Mouse (Mus musculus) hindbrain, embryonic 13.5 days (tissue): ENCODE results near the gene Nr1d1. TPM values are rescaled to one million over a fixed set of nuclear protein-coding genes. Genes with fewer than 3 reads are reported as not detected.
A peak's percentile ranks its signal among the peaks of the same experiment; 100 is the strongest.

ENCODE experiments used
- ATAC-seq: fragments of 200-750 bp; cut with Nextera tagmentation; 2 replicates; pipeline ENCODE4 v1.8.0; 2017; ENCODE audit warnings: moderate TSS enrichment; ENCODE audit not compliant: low FRiP score
- H3K27ac ChIP-seq: fragments of 300-500 bp; sonication (generic); 2 replicates; pipeline ENCODE4 v1.5.1; 2015; ENCODE audit warnings: inconsistent platforms, mild to moderate bottlenecking, moderate library complexity
- H3K27me3 ChIP-seq: fragments of 300-500 bp; sonication (generic); 2 replicates; pipeline ENCODE4 v1.6.1; 2015; ENCODE audit warnings: mild to moderate bottlenecking, inconsistent platforms
- H3K36me3 ChIP-seq: fragments of 300-500 bp; sonication (generic); 2 replicates; pipeline ENCODE4 v1.6.1; 2015; ENCODE audit warnings: mild to moderate bottlenecking, inconsistent platforms
- H3K4me1 ChIP-seq: fragments of 300-500 bp; sonication (generic); replicated peaks from 2 replicates; pipeline ENCODE4 v1.6.1; 2015; ENCODE audit warnings: inconsistent platforms
- H3K4me2 ChIP-seq: fragments of 300-500 bp; sonication (generic); 2 replicates; pipeline ENCODE4 v1.6.1; 2015; ENCODE audit warnings: inconsistent platforms, mild to moderate bottlenecking, moderate library complexity
- H3K4me3 ChIP-seq: fragments of 300-500 bp; sonication (generic); 2 replicates; pipeline ENCODE4 v1.5.1; 2015; ENCODE audit warnings: mild to moderate bottlenecking, inconsistent platforms
- H3K9ac ChIP-seq: fragments of 300-500 bp; sonication (generic); 2 replicates; pipeline ENCODE4 v1.6.1; 2015; ENCODE audit warnings: mild to moderate bottlenecking, inconsistent platforms
- H3K9me3 ChIP-seq: fragments of 300-500 bp; sonication (generic); 2 replicates; pipeline ENCODE4 v1.6.1; 2016; ENCODE audit warnings: inconsistent platforms
- WGBS: fragments of 180-500 bp; shearing (Covaris S2); methylation state at CpG from one replicate; pipeline ENCODE4 v1.1.7; 2015; 5-methylcytosine and 5-hydroxymethylcytosine counted together
- polyA plus RNA-seq: library from polyadenylated mRNA; unstranded; fragments of >200 nt; fragmentation: Nextera tagmentation; extraction: Ambion mirVana; gene quantifications from 2 replicates; pipeline ENCODE4 v1.2.1, GENCODE M21; 2015

Nr1d1 gene
- polyA plus RNA-seq, 1 experiment from 2014 or later = 1.9 TPM

DNA sequence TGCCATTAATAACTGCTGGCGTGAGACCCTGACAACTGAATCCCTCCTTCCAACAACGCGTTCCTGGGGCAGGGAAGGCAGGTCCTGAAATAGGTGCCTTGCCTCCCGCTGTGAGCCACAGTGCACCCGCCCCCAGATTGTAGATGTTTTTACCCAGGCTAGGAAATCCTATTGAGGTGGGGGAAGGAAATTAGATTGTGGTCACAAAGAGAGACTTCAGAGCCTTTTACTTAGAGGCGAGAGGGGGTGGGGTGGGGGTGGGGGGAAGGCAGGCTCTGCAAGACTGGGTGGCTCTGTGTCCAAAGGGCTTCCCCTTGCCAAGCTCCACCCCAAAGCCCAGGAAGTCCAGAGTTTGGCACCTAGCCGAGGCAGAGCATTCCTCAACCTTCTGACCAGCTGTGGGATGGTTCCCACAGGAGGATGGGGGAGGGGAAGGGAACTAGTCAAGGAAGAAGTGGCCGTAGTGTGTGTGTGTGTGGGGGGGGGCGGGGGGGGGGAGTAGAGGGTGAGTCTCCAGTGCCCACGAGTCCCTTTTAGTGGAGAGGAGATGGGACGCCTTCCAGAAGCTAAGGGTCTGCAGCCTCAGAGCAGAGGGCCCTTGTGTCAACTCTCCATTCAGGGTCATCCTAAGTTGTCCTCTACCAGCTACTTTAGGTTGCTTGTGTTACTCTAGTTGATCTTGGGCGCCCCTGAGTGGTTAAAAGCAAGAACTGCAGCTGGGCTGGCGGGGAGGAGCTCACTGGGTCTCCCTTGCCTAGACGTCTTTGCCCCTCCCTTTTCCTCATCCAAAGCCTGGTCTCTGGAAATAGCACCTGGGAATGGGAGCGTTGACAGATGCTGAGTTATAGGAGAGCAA lies 11.5 kb upstream of the Nr1d1 start:
- peak overlapping the region; percentile 34 for H3K4me2 ChIP-seq
- no peaks in the 10 kb centered on the region for H3K27me3 ChIP-seq
- WGBS = 3% methylated on average over 15 of the region's 15 CpGs
- H3K36me3 ChIP-seq = no peaks in the 10 kb centered on the region
- ATAC-seq = peak; percentile 66
- H3K27ac ChIP-seq = peak overlapping the region; percentile 83
- peak overlapping the region; percentile 60 for H3K9ac ChIP-seq
- H3K9me3 ChIP-seq = no peaks in the 10 kb centered on the region
- H3K4me1 ChIP-seq = peaks cover 69% of the 10 kb centered on the region
- peak overlapping the region; percentile 8; the same call in 1 of the 2 replicates for H3K4me3 ChIP-seq

DNA sequence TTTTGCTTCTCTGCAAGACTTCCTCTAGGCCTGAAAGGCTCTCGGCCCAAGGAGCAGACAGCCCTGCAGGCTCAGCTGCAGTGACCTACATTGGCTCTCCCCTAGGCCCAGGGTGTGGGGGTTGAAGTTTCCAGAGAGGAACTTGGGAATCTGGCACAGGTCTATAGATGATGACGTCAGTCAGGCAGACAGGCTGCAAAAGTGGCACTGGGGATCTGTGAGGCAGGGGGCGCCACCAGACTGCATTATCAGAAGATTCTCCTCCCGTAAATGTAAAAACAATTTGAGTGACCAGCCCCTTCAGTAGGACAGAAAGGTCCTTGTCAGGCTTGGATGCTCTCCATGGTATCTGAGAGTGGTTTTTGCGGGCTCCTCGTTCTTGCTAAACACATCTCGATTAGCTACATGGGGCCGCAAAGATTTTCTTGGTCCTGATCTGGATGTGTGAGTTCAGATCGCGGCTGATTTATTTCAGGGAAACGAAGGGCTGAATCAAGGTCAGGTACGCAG lies 10.7 kb upstream of the Nr1d1 start:
- H3K36me3 ChIP-seq = no peaks in the 10 kb centered on the region
- peak overlapping the region; percentile 34 for H3K4me2 ChIP-seq
- peak overlapping the region; percentile 83 for H3K27ac ChIP-seq
- H3K9me3 ChIP-seq = no peaks in the 10 kb centered on the region
- H3K4me1 ChIP-seq = peaks cover 70% of the 10 kb centered on the region
- H3K9ac ChIP-seq = peak overlapping the region; percentile 60
- peak overlapping the region; percentile 8; the same call in 1 of the 2 replicates for H3K4me3 ChIP-seq
- H3K27me3 ChIP-seq = no peaks in the 10 kb centered on the region
- ATAC-seq = no peak
- 13% methylated on average over 12 of the region's 12 CpGs for WGBS

DNA sequence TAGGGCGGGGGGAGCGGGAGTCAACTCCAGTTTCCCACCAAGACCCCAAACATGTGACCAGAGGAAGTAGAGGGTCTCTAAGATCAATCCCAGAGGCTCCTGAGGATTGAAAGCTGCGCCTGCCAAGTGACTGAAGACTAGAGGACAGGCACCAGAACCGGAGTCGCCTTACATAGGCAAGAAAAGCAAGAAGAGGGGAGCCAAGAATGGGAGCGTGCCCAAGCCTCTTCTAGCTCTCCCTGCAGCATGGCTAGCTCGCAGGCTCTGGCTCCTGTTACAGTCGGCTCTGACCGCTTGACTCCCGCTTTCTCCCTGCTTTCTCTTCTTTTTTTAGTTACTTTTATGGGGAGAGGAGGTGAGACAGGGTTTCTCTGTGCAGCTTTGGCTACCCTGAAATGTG lies 10.1 kb upstream of the Nr1d1 start:
- 75% methylated on average over 10 of the region's 10 CpGs for WGBS
- Histone ChIP-seq H3K9me3 (no peaks in the 10 kb centered on the region), H3K4me2 (no peak overlapping the region), H3K4me3 (no peak overlapping the region), H3K27me3 (no peaks in the 10 kb centered on the region), H3K36me3 (no peaks in the 10 kb centered on the region), H3K4me1 (peaks cover 70% of the 10 kb centered on the region), H3K9ac (no peak overlapping the region), H3K27ac (peak overlapping the region; percentile 83)
- no peak for ATAC-seq

DNA sequence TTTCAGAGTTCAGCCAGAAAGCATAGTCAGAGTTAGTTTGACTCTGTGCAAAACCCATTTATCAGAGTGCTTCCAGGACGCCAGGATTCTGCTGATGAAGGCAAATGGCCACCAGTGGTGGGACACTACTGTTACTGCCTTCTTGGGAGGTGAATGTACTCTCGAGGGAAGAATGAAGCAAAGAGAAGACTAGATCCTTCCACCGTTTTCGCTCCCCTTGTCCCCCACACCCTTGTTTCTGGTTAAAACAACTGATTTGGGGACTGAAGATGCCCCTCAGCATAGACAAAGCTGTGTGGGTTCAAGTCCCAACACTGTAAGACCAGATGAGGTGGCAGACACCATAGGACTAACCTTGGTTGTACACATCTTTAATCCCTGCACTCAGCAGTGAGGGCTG lies 9.0 kb upstream of the Nr1d1 start:
- 74% methylated on average over 4 of the region's 4 CpGs for WGBS
- no peak overlapping the region; the same call in 1 of the 2 replicates for H3K27ac ChIP-seq
- no peak overlapping the region for H3K4me3 ChIP-seq
- H3K9me3 ChIP-seq = no peaks in the 10 kb centered on the region
- H3K4me1 ChIP-seq = peaks cover 62% of the 10 kb centered on the region
- H3K4me2 ChIP-seq = no peak overlapping the region
- H3K27me3 ChIP-seq = no peaks in the 10 kb centered on the region
- no peak for ATAC-seq
- no peaks in the 10 kb centered on the region for H3K36me3 ChIP-seq
- H3K9ac ChIP-seq = no peak overlapping the region

DNA sequence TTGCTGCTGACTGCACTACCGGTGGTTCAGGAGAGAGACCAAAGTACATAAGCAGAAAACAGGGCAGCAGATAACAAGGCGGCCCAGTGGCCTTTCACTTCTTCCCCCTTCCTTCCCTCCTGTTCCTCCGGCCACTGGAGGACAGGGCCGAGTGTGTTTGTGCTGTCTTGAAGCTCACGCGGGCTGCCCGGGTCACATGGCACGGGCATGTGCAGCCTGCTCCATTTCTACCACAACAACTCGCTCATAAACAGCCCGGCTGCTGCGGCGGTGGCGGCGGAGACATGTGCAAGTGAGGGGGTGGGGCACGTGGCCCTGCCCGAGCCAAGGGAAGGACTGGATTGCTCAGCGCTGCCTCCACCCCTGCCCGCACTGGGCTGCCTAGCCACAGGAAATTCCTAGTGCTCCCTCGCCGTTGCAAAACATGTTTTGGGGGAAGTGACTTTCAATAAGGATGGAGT lies 8.1 kb upstream of the Nr1d1 start:
- peak overlapping the region; percentile 48 for H3K4me2 ChIP-seq
- H3K4me3 ChIP-seq = peak overlapping the region; percentile 8
- ATAC-seq = peak; percentile 22; the same call in 1 of the 2 replicates
- H3K9me3 ChIP-seq = no peaks in the 10 kb centered on the region
- H3K27ac ChIP-seq = peak overlapping the region; percentile 83
- 2% methylated on average over 20 of the region's 20 CpGs for WGBS
- H3K27me3 ChIP-seq = no peaks in the 10 kb centered on the region
- no peaks in the 10 kb centered on the region for H3K36me3 ChIP-seq
- peak overlapping the region; percentile 51 for H3K9ac ChIP-seq
- peaks cover 56% of the 10 kb centered on the region for H3K4me1 ChIP-seq

DNA sequence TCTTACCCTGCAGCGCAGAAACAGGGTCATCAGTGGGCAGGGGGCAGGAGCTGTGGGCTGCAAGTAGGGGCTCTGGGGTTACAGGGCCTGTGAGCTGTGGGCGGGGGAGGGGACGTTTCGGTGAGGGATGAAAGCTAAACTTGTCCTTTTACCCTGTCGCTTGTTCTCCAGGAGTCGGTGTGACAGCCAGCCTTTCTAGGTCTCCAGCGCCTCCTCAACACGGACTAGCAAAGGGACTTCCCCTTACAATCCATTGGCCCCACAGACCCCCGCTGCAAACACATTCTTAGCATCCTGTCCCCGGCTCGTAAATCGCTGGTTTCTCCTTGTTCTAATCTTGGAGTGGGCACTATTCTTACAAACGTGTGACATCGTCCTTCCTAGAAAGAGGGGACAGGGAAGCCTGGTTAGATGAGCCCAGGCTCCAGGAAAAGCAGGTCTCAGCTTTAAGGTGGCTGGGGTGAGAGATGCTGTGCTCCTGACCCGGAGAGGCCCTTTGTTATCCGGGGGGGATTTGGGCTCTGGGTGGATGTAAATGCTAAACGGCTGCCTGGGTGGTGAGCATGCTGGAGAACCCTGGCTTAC lies 7.6 kb upstream of the Nr1d1 start:
- no peak for ATAC-seq
- 1% methylated on average over 17 of the region's 17 CpGs for WGBS
- Histone ChIP-seq H3K4me2 (peak overlapping the region; percentile 48), H3K9me3 (no peaks in the 10 kb centered on the region), H3K9ac (peak overlapping the region; percentile 51), H3K4me3 (peak overlapping the region; percentile 8; the same call in 1 of the 2 replicates), H3K27ac (peak overlapping the region; percentile 83), H3K36me3 (no peaks in the 10 kb centered on the region), H3K4me1 (peaks cover 55% of the 10 kb centered on the region), H3K27me3 (no peaks in the 10 kb centered on the region)

DNA sequence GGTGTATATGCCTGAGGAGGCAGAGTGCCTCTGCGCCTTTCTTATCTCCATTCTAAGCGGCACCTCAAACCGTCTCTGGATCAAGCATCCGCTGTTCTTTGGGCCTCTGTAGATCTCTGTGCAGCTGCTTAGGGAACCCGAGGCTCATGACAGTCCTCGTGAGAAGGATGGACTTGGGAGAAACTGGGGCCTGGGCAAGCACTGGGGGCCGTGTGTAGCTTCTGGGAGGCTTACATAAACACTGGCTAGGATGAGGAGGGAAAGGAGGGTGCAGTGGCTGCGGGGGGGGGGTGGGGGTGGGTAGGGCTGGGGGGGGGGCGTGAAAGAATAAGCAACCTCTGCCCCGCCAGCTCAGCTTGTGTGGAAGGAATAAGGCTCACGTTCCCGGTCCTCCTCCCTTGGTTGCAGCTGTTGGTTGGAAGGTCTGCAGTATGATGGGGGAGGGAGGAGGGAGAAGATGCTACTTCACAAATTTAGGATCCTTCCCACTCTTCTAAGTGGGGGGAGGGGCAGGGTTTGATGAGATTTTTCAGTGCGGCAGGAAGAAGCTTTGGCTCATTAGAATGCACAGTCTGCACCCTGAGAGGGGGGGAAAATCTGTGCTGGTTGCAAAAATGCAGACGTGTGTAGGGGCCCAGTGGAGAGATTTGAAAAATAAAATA lies 6.8 kb upstream of the Nr1d1 start:
- no peak overlapping the region for H3K4me3 ChIP-seq
- H3K36me3 ChIP-seq = no peaks in the 10 kb centered on the region
- peaks cover 51% of the 10 kb centered on the region for H3K4me1 ChIP-seq
- ATAC-seq = no peak
- peak overlapping the region; percentile 40 for H3K27ac ChIP-seq
- no peaks in the 10 kb centered on the region for H3K27me3 ChIP-seq
- H3K9ac ChIP-seq = peak overlapping the region; percentile 39; the same call in 1 of the 2 replicates
- peak overlapping the region; percentile 48 for H3K4me2 ChIP-seq
- 12% methylated on average over 13 of the region's 14 CpGs for WGBS
- H3K9me3 ChIP-seq = no peaks in the 10 kb centered on the region

DNA sequence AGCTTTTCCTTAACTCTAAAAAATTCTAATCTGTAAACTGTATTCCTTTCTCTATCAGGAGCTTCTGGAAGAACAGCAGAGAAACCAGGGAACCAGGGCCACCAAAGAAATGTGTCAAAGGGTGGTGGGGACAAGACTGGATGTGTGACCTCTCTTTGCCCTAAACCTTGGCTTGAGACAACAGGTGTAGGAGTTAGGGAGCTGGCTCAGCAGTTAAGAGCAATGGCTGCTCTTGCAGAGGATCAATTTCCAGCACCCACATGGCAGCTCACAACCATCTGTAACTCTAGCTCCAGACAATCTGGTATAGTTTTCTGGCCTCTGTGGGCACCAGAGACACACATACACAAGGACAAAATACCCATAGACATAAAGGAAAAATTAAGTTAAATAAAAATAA lies 2.8 kb upstream of the Nr1d1 start:
- no peaks in the 10 kb centered on the region for H3K27me3 ChIP-seq
- H3K27ac ChIP-seq = no peak overlapping the region
- H3K9me3 ChIP-seq = no peaks in the 10 kb centered on the region
- H3K4me2 ChIP-seq = no peak overlapping the region
- no peak for ATAC-seq
- H3K4me3 ChIP-seq = no peak overlapping the region
- H3K36me3 ChIP-seq = no peaks in the 10 kb centered on the region
- H3K9ac ChIP-seq = no peak overlapping the region
- H3K4me1 ChIP-seq = peaks cover 58% of the 10 kb centered on the region

DNA sequence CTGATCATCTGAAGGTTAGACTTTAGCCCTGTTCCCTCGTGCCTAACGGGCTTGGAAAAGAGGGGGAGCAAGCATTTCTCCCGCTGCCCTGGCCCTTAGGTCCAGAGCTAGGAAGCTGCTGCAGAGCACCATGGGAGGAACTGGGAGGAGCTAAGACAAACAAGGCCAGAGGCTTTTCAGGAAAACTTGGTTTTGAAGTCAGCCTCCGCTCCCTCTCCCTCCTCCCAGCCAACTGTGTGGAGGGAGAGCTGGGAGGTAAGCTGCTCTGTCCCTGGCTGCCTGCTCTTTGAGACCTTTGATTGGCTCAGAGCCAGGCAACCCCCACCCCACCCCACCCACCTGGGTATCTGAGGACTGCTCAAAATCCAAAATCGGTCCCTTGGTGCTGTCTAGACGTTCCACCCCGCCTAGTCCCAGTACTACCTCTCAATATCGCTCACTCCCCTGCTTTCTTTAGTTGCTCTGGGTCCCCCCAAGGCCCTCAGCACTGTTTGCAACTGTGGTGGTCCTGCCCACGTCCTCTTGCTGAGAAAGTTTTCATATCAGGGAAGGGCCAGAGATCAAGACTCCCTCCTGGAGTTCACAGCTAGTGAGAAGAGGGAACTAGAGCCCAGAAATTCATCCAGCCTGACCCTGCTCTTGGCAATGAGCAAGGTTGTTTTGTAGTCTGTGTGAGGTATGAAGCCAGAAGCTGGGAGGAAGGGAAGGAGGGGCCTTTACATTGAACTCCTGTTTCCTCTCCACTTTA lies 1.9 kb upstream of the Nr1d1 start:
- WGBS = 17% methylated on average over 9 of the region's 9 CpGs
- no peak for ATAC-seq
- Histone ChIP-seq H3K4me2 (0 out of 2 replicates have a peak overlapping the region, but pooled peaks have one; percentile 15), H3K9me3 (no peaks in the 10 kb centered on the region), H3K36me3 (no peaks in the 10 kb centered on the region), H3K4me1 (peaks cover 54% of the 10 kb centered on the region), H3K27ac (peak overlapping the region; percentile 62), H3K9ac (peak overlapping the region; percentile 19; the same call in 1 of the 2 replicates), H3K4me3 (no peak overlapping the region), H3K27me3 (no peaks in the 10 kb centered on the region)

DNA sequence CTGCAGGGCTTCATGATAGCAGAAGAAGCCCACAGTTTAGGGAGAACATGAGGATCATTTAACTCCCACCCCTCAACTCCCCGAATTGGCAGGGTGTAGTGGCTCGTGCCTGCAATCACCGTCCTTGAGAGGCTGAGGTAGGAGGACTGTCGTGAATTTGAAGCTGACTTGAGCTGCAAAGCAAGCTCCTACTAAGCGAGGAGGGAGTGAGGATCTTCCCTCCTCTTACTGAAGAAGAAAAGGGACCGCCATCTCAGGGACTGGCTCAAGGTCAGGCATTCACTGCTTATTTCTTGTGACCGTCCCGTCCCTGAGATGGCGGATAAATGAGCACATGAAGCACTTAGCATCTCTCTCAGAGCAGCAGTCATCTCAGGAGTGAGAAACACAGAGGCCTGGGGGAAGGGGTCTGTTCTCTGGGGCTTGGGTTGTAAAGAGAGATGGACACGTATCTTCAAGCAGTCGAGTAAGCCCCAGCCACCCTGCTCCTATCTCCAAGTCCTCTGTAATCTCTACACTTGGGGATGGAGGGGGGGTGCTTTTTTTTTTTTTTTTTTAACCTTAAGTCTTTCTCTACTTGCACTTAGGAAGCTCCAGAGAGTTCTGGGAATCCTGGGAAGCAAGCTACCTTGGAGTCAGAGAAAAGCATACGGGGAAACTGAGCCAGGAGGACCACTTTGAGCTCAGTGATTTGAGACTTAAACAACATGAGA lies 1.1 kb upstream of the Nr1d1 start:
- peaks cover 7% of the 10 kb centered on the region; the same call in 1 of the 2 replicates for H3K36me3 ChIP-seq
- peak overlapping the region; percentile 62 for H3K27ac ChIP-seq
- H3K4me2 ChIP-seq = peak overlapping the region; percentile 79
- 56% methylated on average over 12 of the region's 12 CpGs for WGBS
- peaks cover 48% of the 10 kb centered on the region for H3K4me1 ChIP-seq
- H3K4me3 ChIP-seq = no peak overlapping the region
- peak overlapping the region; percentile 19; the same call in 1 of the 2 replicates for H3K9ac ChIP-seq
- no peak for ATAC-seq
- no peaks in the 10 kb centered on the region for H3K27me3 ChIP-seq
- H3K9me3 ChIP-seq = no peaks in the 10 kb centered on the region
